Mouse (Mus musculus) midbrain, embryonic 16.5 days (tissue): ENCODE data around the gene Serpinh1. TPM values are rescaled to one million over a fixed set of nuclear protein-coding genes. Genes with fewer than 3 reads are reported as not detected.

ENCODE experiments used
- ATAC-seq: fragments of 200-750 bp; cut with Nextera tagmentation; 2 replicates; pipeline ENCODE4 v1.8.0; 2017; ENCODE audit warnings: moderate TSS enrichment
- H3K27ac ChIP-seq: fragments of 300-500 bp; sonication (generic); 2 replicates; pipeline ENCODE4 v1.5.1; 2014; ENCODE audit warnings: mild to moderate bottlenecking, low read length, mixed read lengths
- H3K27me3 ChIP-seq: fragments of 300-500 bp; sonication (generic); 2 replicates; pipeline ENCODE4 v1.6.1; 2014; ENCODE audit warnings: low read depth, low read length, mixed read lengths; ENCODE audit not compliant: control insufficient read depth, insufficient read depth
- H3K36me3 ChIP-seq: fragments of 300-500 bp; sonication (generic); 2 replicates; pipeline ENCODE4 v1.6.1; 2014; ENCODE audit warnings: mild to moderate bottlenecking, low read length, moderate library complexity, mixed read lengths; ENCODE audit not compliant: control insufficient read depth, insufficient read depth
- H3K4me1 ChIP-seq: fragments of 300-500 bp; sonication (generic); 2 replicates; pipeline ENCODE4 v1.6.1; 2014; ENCODE audit warnings: mild to moderate bottlenecking, low read length, mixed read lengths; ENCODE audit not compliant: control insufficient read depth, insufficient read depth
- H3K4me2 ChIP-seq: fragments of 300-500 bp; sonication (generic); 2 replicates; pipeline ENCODE4 v1.6.1; 2014; ENCODE audit warnings: mild to moderate bottlenecking, low read length, mixed read lengths
- H3K4me3 ChIP-seq: fragments of 300-500 bp; sonication (generic); 2 replicates; pipeline ENCODE4 v1.5.1; 2014; ENCODE audit warnings: low read depth, mild to moderate bottlenecking, low read length, moderate library complexity, mixed read lengths
- H3K9ac ChIP-seq: fragments of 300-500 bp; sonication (generic); 2 replicates; pipeline ENCODE4 v1.6.1; 2014; ENCODE audit warnings: low read depth, low read length, mixed read lengths
- H3K9me3 ChIP-seq: fragments of 300-500 bp; sonication (generic); replicated peaks from 2 replicates; pipeline ENCODE4 v1.6.1; 2014; ENCODE audit warnings: mild to moderate bottlenecking, low read length, mixed read lengths; ENCODE audit not compliant: control insufficient read depth, poor library complexity, severe bottlenecking
- WGBS: fragments of 180-500 bp; shearing (Covaris S2); extraction: QIAGEN DNeasy Blood & Tissue Kit; methylation state at CpG from one replicate; pipeline ENCODE4 v1.1.7; 2014; 5-methylcytosine and 5-hydroxymethylcytosine counted together
- polyA plus RNA-seq: library from polyadenylated mRNA; unstranded; fragments of >200 nt; fragmentation: Nextera tagmentation; extraction: Ambion mirVana; gene quantifications from 2 replicates; pipeline ENCODE4 v1.2.1, GENCODE M21; 2015

Serpinh1 gene
- polyA plus RNA-seq, 1 experiment from 2014 or later: 185 TPM

GRCm38 (mm10) chr7:99390559-99390958, 37.5 kb upstream of the Serpinh1 start:
- Histone ChIP-seq H3K4me1 (peaks cover 9% of the 10 kb centered on the region), H3K9ac (no peak overlapping the region), H3K4me2 (no peak overlapping the region), H3K27me3 (no peaks in the 10 kb centered on the region), H3K36me3 (peaks cover 18% of the 10 kb centered on the region), H3K9me3 (no peaks in the 10 kb centered on the region), H3K27ac (no peak overlapping the region), H3K4me3 (no peak overlapping the region)
- 19% methylated on average over 4 of the region's 4 CpGs for WGBS
- ATAC-seq: no peak

- no peak for ATAC-seq
- no peak overlapping the region for H3K9ac ChIP-seq
- H3K27me3 ChIP-seq: no peaks in the 10 kb centered on the region
- peaks cover 14% of the 10 kb centered on the region for H3K36me3 ChIP-seq
- H3K9me3 ChIP-seq: no peaks in the 10 kb centered on the region
- 89% methylated on average over 5 of the region's 5 CpGs for WGBS
- H3K27ac ChIP-seq: no peak overlapping the region
- no peak overlapping the region for H3K4me3 ChIP-seq
- H3K4me2 ChIP-seq: no peak overlapping the region
- peaks cover 36% of the 10 kb centered on the region for H3K4me1 ChIP-seq
Measured at GRCm38 (mm10) chr7:99387356-99387755, 34.3 kb upstream of the Serpinh1 start.

- H3K4me2 ChIP-seq: no peak overlapping the region
- peaks cover 10% of the 10 kb centered on the region for H3K36me3 ChIP-seq
- no peak overlapping the region for H3K9ac ChIP-seq
- 86% methylated on average over 4 of the region's 4 CpGs for WGBS
- no peaks in the 10 kb centered on the region for H3K27me3 ChIP-seq
- ATAC-seq: no peak
- no peak overlapping the region for H3K27ac ChIP-seq
- no peaks in the 10 kb centered on the region for H3K9me3 ChIP-seq
- peaks cover 36% of the 10 kb centered on the region for H3K4me1 ChIP-seq
- no peak overlapping the region for H3K4me3 ChIP-seq
Measured at GRCm38 (mm10) chr7:99386811-99387210, 33.8 kb upstream of the Serpinh1 start.

GRCm38 (mm10) chr7:99386030-99386429, 33.0 kb upstream of the Serpinh1 start:
- Histone ChIP-seq H3K9ac (0 out of 2 replicates have a peak overlapping the region, but pooled peaks have one; percentile 21), H3K4me2 (no peak overlapping the region), H3K27me3 (no peaks in the 10 kb centered on the region), H3K4me1 (peaks cover 36% of the 10 kb centered on the region), H3K27ac (no peak overlapping the region), H3K4me3 (no peak overlapping the region), H3K9me3 (no peaks in the 10 kb centered on the region), H3K36me3 (peaks cover 8% of the 10 kb centered on the region)
- ATAC-seq: no peak
- whole genome bisulfite sequencing: 76% methylated on average over 5 of the region's 5 CpGs

- Histone ChIP-seq H3K4me1 (peaks cover 40% of the 10 kb centered on the region), H3K36me3 (peaks cover 8% of the 10 kb centered on the region), H3K27ac (peak overlapping the region; percentile 23; the same call in 1 of the 2 replicates), H3K4me2 (peak overlapping the region; percentile 92), H3K9ac (peak overlapping the region; percentile 94), H3K27me3 (no peaks in the 10 kb centered on the region), H3K9me3 (no peaks in the 10 kb centered on the region), H3K4me3 (peak overlapping the region; percentile 83)
- WGBS: 14% methylated on average over 4 of the region's 4 CpGs
- no peak for ATAC-seq
Measured at GRCm38 (mm10) chr7:99384101-99384611, 31.1 kb upstream of the Serpinh1 start.

- no peak for ATAC-seq
- Histone ChIP-seq H3K27ac (peak overlapping the region; percentile 33), H3K4me1 (peaks cover 40% of the 10 kb centered on the region), H3K4me3 (peak overlapping the region; percentile 83), H3K36me3 (peaks cover 2% of the 10 kb centered on the region; the same call in 1 of the 2 replicates), H3K4me2 (peak overlapping the region; percentile 92), H3K9ac (peak overlapping the region; percentile 94), H3K9me3 (no peaks in the 10 kb centered on the region), H3K27me3 (no peaks in the 10 kb centered on the region)
- 37% methylated on average over 5 of the region's 5 CpGs for WGBS
Measured at GRCm38 (mm10) chr7:99383246-99383645, 30.2 kb upstream of the Serpinh1 start.

- H3K9me3 ChIP-seq: no peaks in the 10 kb centered on the region
- H3K4me1 ChIP-seq: peaks cover 40% of the 10 kb centered on the region
- peak overlapping the region; percentile 85 for H3K27ac ChIP-seq
- peak overlapping the region; percentile 92 for H3K4me2 ChIP-seq
- H3K4me3 ChIP-seq: peak overlapping the region; percentile 83
- peak; percentile 1; the same call in 1 of the 2 replicates for ATAC-seq
- no peaks in the 10 kb centered on the region for H3K27me3 ChIP-seq
- peak overlapping the region; percentile 94 for H3K9ac ChIP-seq
- 8% methylated on average over 30 of the region's 30 CpGs for WGBS
- H3K36me3 ChIP-seq: no peaks in the 10 kb centered on the region; the same call in 1 of the 2 replicates
Measured at GRCm38 (mm10) chr7:99382088-99383000, 29.3 kb upstream of the Serpinh1 start.

GRCm38 (mm10) chr7:99381214-99382087, 28.4 kb upstream of the Serpinh1 start, which contains the start of gene Gdpd5:
Gene Gdpd5 (plus strand): TSS chr7:99381414.
- H3K27ac ChIP-seq: peak within 1 kb of the TSS; percentile 96
- peak within 1 kb of the TSS; percentile 92 for H3K4me2 ChIP-seq
- ATAC-seq: peak; percentile 97
- no peaks in the 10 kb centered on the region for H3K27me3 ChIP-seq
- H3K4me3 ChIP-seq: peak within 1 kb of the TSS; percentile 83
- WGBS: under 1% methylated on average over 58 of the region's 73 CpGs
- peak within 1 kb of the TSS; percentile 94 for H3K9ac ChIP-seq
- H3K4me1 ChIP-seq: peaks cover 40% of the 10 kb centered on the region
- H3K9me3 ChIP-seq: no peaks in the 10 kb centered on the region
- H3K36me3 ChIP-seq: no peaks in the 10 kb centered on the region
